Mouse (Mus musculus) G1E (cell line): ENCODE measurements around the gene Fam187a.

Source experiments
- CTCF ChIP-seq: IDR thresholded peaks from 2 replicates; pipeline ENCODE4 v1.5.1; 2012; ENCODE audit warnings: low read depth, low read length, inconsistent platforms, mixed read lengths
- GATA1 ChIP-seq: IDR thresholded peaks from 2 replicates; pipeline ENCODE4 v1.6.1; 2012; ENCODE audit warnings: borderline replicate concordance, low read length, inconsistent platforms, mixed read lengths
- GATA2 ChIP-seq: IDR thresholded peaks from 2 replicates; pipeline ENCODE4 v1.6.1; 2012; ENCODE audit warnings: low read depth, low read length, inconsistent platforms, borderline replicate concordance
- POLR2AphosphoS5 ChIP-seq: IDR thresholded peaks from 2 replicates; pipeline ENCODE4 v1.6.1; 2012; ENCODE audit warnings: low read depth, low read length, inconsistent platforms; ENCODE audit not compliant: insufficient replicate concordance
- TAL1 ChIP-seq: conservative IDR thresholded peaks from 2 replicates; pipeline ENCODE4 v1.6.1; 2012; ENCODE audit warnings: low read depth, low read length, inconsistent platforms, mixed read lengths

- TF ChIP-seq CTCF (no peak), GATA1 (no peak), TAL1 (no peak), POLR2AphosphoS5 (no peak), GATA2 (no peak)
Measured at GRCm38 (mm10) chr11:102858951-102859350, 26.0 kb upstream of the Fam187a start.
